Mouse (Mus musculus) midbrain, embryonic 14.5 days (tissue): ENCODE measurements around the gene Stmn1. TPM values are rescaled to one million over a fixed set of nuclear protein-coding genes. Genes with fewer than 3 reads are reported as not detected.

Source experiments
- ATAC-seq: fragments of 200-750 bp; cut with Nextera tagmentation; 2 replicates; pipeline ENCODE4 v1.8.0; 2017; ENCODE audit warnings: moderate number of reproducible peaks, moderate library complexity; ENCODE audit not compliant: low FRiP score, low TSS enrichment
- DNase-seq: peaks from one replicate; pipeline ENCODE4 v3.0.0-alpha.2; 2015
- H3K27ac ChIP-seq: fragments of 300-500 bp; sonication (generic); replicated peaks from 2 replicates; pipeline ENCODE4 v1.5.1; 2014; ENCODE audit warnings: mild to moderate bottlenecking, low read depth, low read length, moderate library complexity
- H3K27me3 ChIP-seq: fragments of 300-500 bp; sonication (generic); 2 replicates; pipeline ENCODE4 v1.6.1; 2014; ENCODE audit warnings: low read length, control low read depth, mixed read lengths; ENCODE audit not compliant: control insufficient read depth, insufficient read depth
- H3K36me3 ChIP-seq: fragments of 300-500 bp; sonication (generic); 2 replicates; pipeline ENCODE4 v1.6.1; 2014; ENCODE audit warnings: low read length, control low read depth; ENCODE audit not compliant: control insufficient read depth, insufficient read depth
- H3K4me1 ChIP-seq: fragments of 300-500 bp; sonication (generic); 2 replicates; pipeline ENCODE4 v1.6.1; 2014; ENCODE audit warnings: mild to moderate bottlenecking, antibody characterized with exemption, low read length, control low read depth; ENCODE audit not compliant: control insufficient read depth, insufficient read depth
- H3K4me2 ChIP-seq: fragments of 300-500 bp; sonication (generic); 2 replicates; pipeline ENCODE4 v1.6.1; 2014; ENCODE audit warnings: mild to moderate bottlenecking, low read length, moderate library complexity
- H3K4me3 ChIP-seq: fragments of 300-500 bp; sonication (generic); replicated peaks from 2 replicates; pipeline ENCODE4 v1.5.1; 2014; ENCODE audit warnings: low read depth, low read length
- H3K9ac ChIP-seq: fragments of 300-500 bp; sonication (generic); replicated peaks from 2 replicates; pipeline ENCODE4 v1.6.1; 2014; ENCODE audit warnings: mild to moderate bottlenecking, low read length, moderate library complexity
- H3K9me3 ChIP-seq: fragments of 300-500 bp; sonication (generic); 2 replicates; pipeline ENCODE4 v1.6.1; 2016; ENCODE audit warnings: low read length, control low read depth, mixed read lengths; ENCODE audit not compliant: control insufficient read depth
- WGBS: fragments of 180-500 bp; shearing (Covaris S2); extraction: QIAGEN DNeasy Blood & Tissue Kit; methylation state at CpG from one replicate; pipeline ENCODE4 v1.1.7; 2014; 5-methylcytosine and 5-hydroxymethylcytosine counted together
- polyA plus RNA-seq: library from polyadenylated mRNA; unstranded; fragments of >200 nt; fragmentation: Nextera tagmentation; extraction: Ambion mirVana; gene quantifications from 2 replicates; pipeline ENCODE4 v1.2.1, GENCODE M21; 2014

Gene Stmn1
- polyA plus RNA-seq: 6,974 and 7,359 TPM in 2 replicates

- Histone ChIP-seq H3K4me3 (peak within 1 kb of the TSS; percentile 72), H3K36me3 (peaks cover 25% of the 10 kb centered on the region), H3K27ac (peak within 1 kb of the TSS; percentile 94), H3K9ac (peak within 1 kb of the TSS; percentile 91), H3K27me3 (no peaks in the 10 kb centered on the region), H3K9me3 (no peaks in the 10 kb centered on the region), H3K4me2 (peak within 1 kb of the TSS; percentile 88), H3K4me1 (peaks cover 49% of the 10 kb centered on the region)
- whole genome bisulfite sequencing: under 1% methylated on average over 31 of the region's 31 CpGs
- DNase-seq: peak; percentile 99
- peak; percentile 96 for ATAC-seq
Observed at GRCm38 (mm10) chr4:134468215-134468575, at the start of gene Stmn1. Stmn1 (plus strand) TSS chr4:134468320.

DNA sequence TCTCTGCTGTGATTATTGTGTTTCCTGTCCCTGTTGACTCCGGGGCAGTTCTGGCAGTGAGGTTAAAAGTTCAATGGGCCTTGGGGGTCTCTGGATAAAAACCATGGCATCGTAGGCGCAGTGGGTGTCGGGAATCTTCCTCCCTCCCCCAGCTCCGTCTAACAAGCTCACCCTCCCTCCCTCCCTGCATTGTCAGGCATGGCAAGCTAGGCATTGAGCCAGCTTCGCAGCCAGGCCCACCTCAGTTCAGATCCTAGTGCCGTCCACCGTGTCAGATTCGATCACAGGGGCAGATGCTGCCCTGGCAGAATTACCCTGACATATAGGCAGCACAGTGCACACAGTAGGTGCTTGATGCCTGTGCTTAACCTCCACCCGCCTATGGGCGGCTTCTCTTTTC lies 46.1 kb upstream of the Stmn1 start:
- H3K9me3 ChIP-seq: no peaks in the 10 kb centered on the region
- 64% methylated on average over 11 of the region's 11 CpGs for WGBS
- H3K4me2 ChIP-seq: no peak overlapping the region
- no peak overlapping the region for H3K27ac ChIP-seq
- DNase-seq: no peak
- no peak for ATAC-seq
- no peaks in the 10 kb centered on the region for H3K36me3 ChIP-seq
- H3K4me3 ChIP-seq: no peak overlapping the region
- H3K27me3 ChIP-seq: no peaks in the 10 kb centered on the region
- H3K4me1 ChIP-seq: 0 out of 2 replicates have a peak, but pooled peaks cover 2% of the 10 kb centered on the region
- no peak overlapping the region for H3K9ac ChIP-seq

- no peak for DNase-seq
- Histone ChIP-seq H3K4me1 (no peaks in the 10 kb centered on the region), H3K4me2 (no peak overlapping the region), H3K27ac (no peak overlapping the region), H3K27me3 (no peaks in the 10 kb centered on the region), H3K9me3 (no peaks in the 10 kb centered on the region), H3K9ac (no peak overlapping the region), H3K4me3 (no peak overlapping the region), H3K36me3 (no peaks in the 10 kb centered on the region)
- no peak for ATAC-seq
- WGBS: 81% methylated on average over 7 of the region's 7 CpGs
Observed at GRCm38 (mm10) chr4:134423949-134424348, 44.2 kb upstream of the Stmn1 start.

DNA sequence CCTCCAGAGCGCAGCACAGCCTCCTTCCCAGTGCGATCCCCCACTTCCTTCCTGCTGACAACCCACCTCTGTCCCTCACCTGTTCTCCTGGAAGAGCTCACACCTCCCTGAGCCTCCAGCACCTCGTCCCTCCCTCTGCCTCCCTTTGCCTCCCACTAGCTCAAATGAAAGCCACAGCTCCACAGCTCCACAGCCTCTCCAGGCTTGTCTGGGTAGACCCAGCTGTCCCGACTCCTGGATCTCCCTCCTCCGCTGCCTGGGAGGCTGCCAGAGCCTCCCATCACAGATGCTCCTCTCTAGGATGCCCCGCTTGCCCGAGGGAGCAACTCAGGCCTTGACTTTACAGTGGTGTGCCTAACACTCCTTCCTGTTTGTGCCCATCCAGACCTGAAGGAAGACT lies 43.0 kb upstream of the Stmn1 start:
- WGBS: 77% methylated on average over 7 of the region's 7 CpGs
- no peaks in the 10 kb centered on the region for H3K27me3 ChIP-seq

DNA sequence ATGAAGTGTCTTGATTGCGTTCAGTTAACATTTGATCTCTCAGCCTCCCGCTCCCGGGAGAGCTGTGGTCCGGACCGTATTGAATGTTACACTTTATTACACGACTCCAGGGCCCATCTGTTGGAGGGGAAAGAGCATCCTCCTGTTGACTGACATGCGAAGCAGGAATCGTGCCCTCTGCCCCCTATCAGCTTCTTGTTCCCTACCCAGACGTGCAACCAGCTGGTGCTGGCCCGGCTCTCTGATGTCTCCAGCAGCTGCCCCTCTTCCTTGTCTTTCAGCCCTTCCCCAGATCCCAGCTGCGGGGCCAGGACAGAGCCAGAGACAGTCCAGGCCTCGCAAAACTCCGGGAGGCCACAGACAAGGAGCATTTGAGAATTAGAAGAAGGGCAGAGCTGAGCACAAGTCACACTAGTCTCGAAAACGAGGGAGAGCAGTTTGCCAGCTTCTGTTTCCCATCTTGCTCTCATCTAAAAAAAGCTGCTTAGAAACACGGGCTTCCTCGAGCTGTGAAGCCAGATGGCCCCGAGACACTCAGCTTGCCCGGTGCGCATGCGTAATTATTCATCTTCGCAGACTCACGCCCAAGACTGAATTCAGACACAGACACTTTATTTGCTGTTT lies 37.6 kb upstream of the Stmn1 start:
- H3K9ac ChIP-seq: peak overlapping the region; percentile 34
- 21% methylated on average over 23 of the region's 23 CpGs for WGBS
- DNase-seq (peak; percentile 91), ATAC-seq (peak; percentile 60; the same call in 1 of the 2 replicates)
- no peaks in the 10 kb centered on the region for H3K9me3 ChIP-seq
- H3K27me3 ChIP-seq: no peaks in the 10 kb centered on the region
- peak overlapping the region; percentile 45 for H3K4me2 ChIP-seq
- peak overlapping the region; percentile 5; the same call in 1 of the 2 replicates for H3K4me3 ChIP-seq
- peak overlapping the region; percentile 93 for H3K27ac ChIP-seq
- H3K36me3 ChIP-seq: no peaks in the 10 kb centered on the region
- peaks cover 19% of the 10 kb centered on the region for H3K4me1 ChIP-seq

More for the DNA sequence above, 43.0 kb upstream of the Stmn1 start:
- Histone ChIP-seq H3K4me3 (no peak overlapping the region), H3K4me2 (no peak overlapping the region), H3K9ac (no peak overlapping the region), H3K4me1 (peaks cover 5% of the 10 kb centered on the region), H3K36me3 (no peaks in the 10 kb centered on the region), H3K9me3 (no peaks in the 10 kb centered on the region), H3K27ac (no peak overlapping the region)
- ATAC-seq (no peak), DNase-seq (no peak)

DNA sequence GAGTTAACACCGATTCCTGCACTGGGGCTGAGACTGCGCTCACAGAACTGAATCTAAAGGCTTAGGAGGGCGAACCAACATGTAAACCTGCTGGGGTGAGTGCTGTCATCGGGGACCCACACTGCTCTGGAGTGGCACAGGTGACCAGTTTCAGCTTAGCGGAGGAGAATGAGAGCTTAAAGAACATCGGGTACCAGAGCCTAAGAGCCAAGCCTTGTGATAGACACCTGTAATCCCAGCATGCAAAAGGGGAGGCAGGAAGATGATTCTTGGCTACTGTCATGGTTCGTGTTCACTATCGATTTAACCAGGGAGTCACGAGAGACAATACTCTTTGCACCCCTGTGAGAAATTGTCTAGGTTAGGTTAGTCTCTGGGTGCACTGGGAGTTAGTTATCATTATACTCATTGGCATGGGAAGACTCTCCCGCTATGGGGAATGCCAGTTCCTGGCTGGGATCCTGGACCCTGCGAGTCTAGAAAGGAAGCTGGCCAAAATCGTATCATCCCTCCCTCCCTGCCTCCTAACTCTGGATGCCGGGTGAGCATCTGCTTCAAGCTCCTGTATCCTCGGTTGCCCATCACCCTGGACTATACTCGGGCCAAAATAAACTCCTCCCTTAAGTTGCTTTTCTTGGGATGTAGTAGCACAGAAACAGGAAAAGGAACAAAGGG lies 35.3 kb upstream of the Stmn1 start:
- Histone ChIP-seq H3K27me3 (no peaks in the 10 kb centered on the region), H3K36me3 (no peaks in the 10 kb centered on the region), H3K9ac (no peak overlapping the region), H3K9me3 (no peaks in the 10 kb centered on the region), H3K27ac (no peak overlapping the region), H3K4me1 (peaks cover 19% of the 10 kb centered on the region), H3K4me2 (no peak overlapping the region), H3K4me3 (no peak overlapping the region)
- WGBS: 87% methylated on average over 15 of the region's 15 CpGs
- DNase-seq: no peak
- no peak for ATAC-seq

- no peak for ATAC-seq
- Histone ChIP-seq H3K4me3 (no peak overlapping the region), H3K4me2 (no peak overlapping the region), H3K27me3 (no peaks in the 10 kb centered on the region), H3K9ac (no peak overlapping the region), H3K4me1 (peaks cover 2% of the 10 kb centered on the region), H3K9me3 (no peaks in the 10 kb centered on the region), H3K36me3 (no peaks in the 10 kb centered on the region), H3K27ac (no peak overlapping the region)
- DNase-seq: no peak
- WGBS: 44% methylated on average over 7 of the region's 7 CpGs
Observed at GRCm38 (mm10) chr4:134436185-134436584, 31.9 kb upstream of the Stmn1 start.

GRCm38 (mm10) chr4:134436659-134437058 lies 31.5 kb upstream of the Stmn1 start:
- DNase-seq (peak; percentile 78), ATAC-seq (no peak; the same call in 1 of the 2 replicates)
- Histone ChIP-seq H3K27ac (peak overlapping the region; percentile 49; the same call in 1 of the 2 replicates), H3K27me3 (no peaks in the 10 kb centered on the region), H3K4me2 (no peak overlapping the region; the same call in 1 of the 2 replicates), H3K9me3 (no peaks in the 10 kb centered on the region), H3K9ac (no peak overlapping the region), H3K4me3 (no peak overlapping the region), H3K4me1 (no peaks in the 10 kb centered on the region), H3K36me3 (no peaks in the 10 kb centered on the region)
- WGBS: 55% methylated on average over 10 of the region's 10 CpGs

DNA sequence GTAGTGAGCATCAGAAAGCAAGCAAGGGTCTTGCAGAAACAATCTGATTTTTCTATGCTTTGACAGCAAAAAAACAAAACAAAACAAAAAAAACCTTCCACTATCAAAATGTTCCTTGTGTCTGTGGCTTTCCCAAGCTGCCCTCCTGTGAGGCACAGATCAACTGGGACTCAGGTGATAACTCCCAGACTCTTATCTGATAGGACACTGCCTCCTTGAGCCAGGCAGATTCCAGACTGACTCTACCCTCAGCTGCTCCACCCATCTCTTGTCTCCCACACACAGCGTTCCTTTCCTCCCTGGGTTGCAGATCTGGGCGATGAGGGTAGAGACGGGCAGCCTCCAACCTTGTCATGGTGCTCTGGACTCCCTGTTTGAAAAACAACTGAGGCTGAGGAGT lies 29.0 kb upstream of the Stmn1 start:
- Histone ChIP-seq H3K4me3 (no peak overlapping the region), H3K36me3 (no peaks in the 10 kb centered on the region), H3K4me2 (no peak overlapping the region), H3K4me1 (no peaks in the 10 kb centered on the region), H3K27ac (no peak overlapping the region), H3K9ac (no peak overlapping the region), H3K9me3 (no peaks in the 10 kb centered on the region), H3K27me3 (no peaks in the 10 kb centered on the region)
- 73% methylated on average over 3 of the region's 3 CpGs for WGBS
- ATAC-seq (no peak), DNase-seq (no peak)
